ENCODE assay signal across 10 mouse cellular contexts in the genomic region with DNA sequence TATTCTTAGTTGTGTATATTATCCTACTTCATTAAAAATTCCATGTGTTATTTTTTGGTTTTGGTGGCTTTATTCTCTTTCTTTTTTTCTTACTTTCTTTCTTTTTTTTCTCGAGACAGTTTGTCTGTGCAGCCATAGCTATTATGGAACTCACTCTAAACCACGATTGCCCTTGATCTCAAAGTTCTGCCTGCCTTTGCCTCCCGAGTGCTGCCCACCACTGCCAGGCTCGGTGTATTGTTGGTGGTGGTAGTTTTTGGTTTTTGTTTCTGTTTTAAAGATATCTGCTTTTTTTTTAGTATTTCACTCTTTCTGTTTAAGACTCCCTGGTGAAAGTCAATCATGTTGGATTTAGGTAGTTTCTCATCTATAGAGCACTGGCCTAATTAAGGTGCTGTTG. TPM values are rescaled to one million over a fixed set of nuclear protein-coding genes. Genes with fewer than 3 reads are reported as not detected.
DNase-seq lines count a peak whose midpoint lies in the region; ATAC-seq lines count a peak whose summit lies in the region.
"Had no signal": no experiment of that assay in that cellular context is flagged by ENCODE, and none has a peak within 500 bp of the region (broad histone marks: within the 10 kb centered on the region; RNA-seq: fewer than 3 reads in every experiment).

No protein-coding gene starts in this region.

- H3K27me3 ChIP-seq in heart, embryonic 15.5 days, result peaks cover 8% of the 10 kb centered on the region
- no peaks in the 10 kb centered on the region for H3K27me3 ChIP-seq in hindbrain, embryonic 14.5 days (ENCODE audit: control insufficient read depth, insufficient read depth, low read length)
- H3K27me3 ChIP-seq in midbrain, embryonic 14.5 days (ENCODE audit: control insufficient read depth, insufficient read depth, low read length), result no peaks in the 10 kb centered on the region

- peak overlapping the region; percentile 91 for H3K4me3 ChIP-seq in heart, embryonic 15.5 days
- H3K4me3 ChIP-seq in hindbrain, embryonic 14.5 days (replicated peaks; ENCODE audit: low read length), result peak overlapping the region; percentile 74; the same call in 1 of the 2 replicates
- H3K4me3 ChIP-seq in midbrain, embryonic 14.5 days (replicated peaks; ENCODE audit: low read depth, low read length), result no peak overlapping the region; the same call in 1 of the 2 replicates

- WGBS in heart, embryonic 15.5 days, result 75% methylated on average over 4 of the region's 4 CpGs
- WGBS in hindbrain, embryonic 14.5 days, result 89% methylated on average over 4 of the region's 4 CpGs
- 87% methylated on average over 4 of the region's 4 CpGs for WGBS in midbrain, embryonic 14.5 days

- H3K9ac ChIP-seq in heart, embryonic 15.5 days, result peak overlapping the region; percentile 86
- 0 out of 2 replicates have a peak overlapping the region, but pooled peaks have one; percentile 81 for H3K9ac ChIP-seq in hindbrain, embryonic 14.5 days
- H3K9ac ChIP-seq in midbrain, embryonic 14.5 days (replicated peaks; ENCODE audit: low read length), result peak overlapping the region; percentile 87; the same call in 1 of the 2 replicates

- no peak overlapping the region for H3K27ac ChIP-seq in heart, embryonic 15.5 days
- H3K27ac ChIP-seq in hindbrain, embryonic 14.5 days, result no peak overlapping the region
- H3K27ac ChIP-seq in midbrain, embryonic 14.5 days (replicated peaks; ENCODE audit: low read depth, low read length), result no peak overlapping the region

- no peak for DNase-seq in heart, postnatal 4 days
- DNase-seq in T-cell, adult 2 months (ENCODE audit: low spot score), result peak; percentile 51
- no peak for DNase-seq in hindbrain, embryonic 14.5 days (ENCODE audit: low spot score)
- DNase-seq in midbrain, embryonic 14.5 days, result no peak
- DNase-seq in right cerebral cortex, postnatal 10 days (ENCODE audit: low spot score in 2 of 2), result no peak
- DNase-seq in urinary bladder, postnatal 10 days (ENCODE audit: low spot score), result no peak
- DNase-seq in layer of hippocampus, adult 18-20 months (ENCODE audit: low spot score in 2 of 2), result no peak
- DNase-seq: gastrocnemius, postnatal 10 days; right cerebral cortex, postnatal 14 days had no signal

- H3K36me3 ChIP-seq in heart, embryonic 15.5 days, result no peaks in the 10 kb centered on the region
- H3K36me3 ChIP-seq in hindbrain, embryonic 14.5 days (replicated peaks; ENCODE audit: control insufficient read depth, insufficient read depth), result no peaks in the 10 kb centered on the region; the same call in 1 of the 2 replicates
- H3K36me3 ChIP-seq in midbrain, embryonic 14.5 days (ENCODE audit: control insufficient read depth, insufficient read depth, low read length), result no peaks in the 10 kb centered on the region

- H3K4me1 ChIP-seq in heart, embryonic 15.5 days (replicated peaks), result peaks cover 10% of the 10 kb centered on the region
- H3K4me1 ChIP-seq in hindbrain, embryonic 14.5 days (replicated peaks; ENCODE audit: control insufficient read depth, insufficient read depth, low read length), result peaks cover 11% of the 10 kb centered on the region
- H3K4me1 ChIP-seq in midbrain, embryonic 14.5 days (ENCODE audit: control insufficient read depth, insufficient read depth, low read length), result peaks cover 10% of the 10 kb centered on the region

- H3K9me3 ChIP-seq in heart, embryonic 15.5 days (replicated peaks), result no peaks in the 10 kb centered on the region
- H3K9me3 ChIP-seq in hindbrain, embryonic 14.5 days (ENCODE audit: control insufficient read depth, low read length), result no peaks in the 10 kb centered on the region
- no peaks in the 10 kb centered on the region for H3K9me3 ChIP-seq in midbrain, embryonic 14.5 days (ENCODE audit: control insufficient read depth, low read length)

- ATAC-seq in heart, embryonic 15.5 days (replicated peaks; ENCODE audit: insufficient number of reproducible peaks, insufficient read depth, low FRiP score, low read depth), result no peak
- no peak for ATAC-seq in hindbrain, embryonic 14.5 days (ENCODE audit: low FRiP score)
- ATAC-seq in midbrain, embryonic 14.5 days (ENCODE audit: low FRiP score, low TSS enrichment), result no peak

- H3K4me2 ChIP-seq in heart, embryonic 15.5 days, result peak overlapping the region; percentile 78
- H3K4me2 ChIP-seq in hindbrain, embryonic 14.5 days (replicated peaks), result peak overlapping the region; percentile 72
- H3K4me2 ChIP-seq in midbrain, embryonic 14.5 days (ENCODE audit: low read length), result peak overlapping the region; percentile 78

RNA-seq across cellular contexts. Expression of gene Usp8, which starts 1.2 kb away (rescaled TPM):
- polyA plus RNA-seq in heart, embryonic 15.5 days (2015; fragmentation: Nextera tagmentation; extraction: Ambion mirVana), result 26.8 and 30.7 TPM in 2 replicates
- total RNA-seq in heart, postnatal 4 days (2021), result 10 to 100 TPM; 28.8 to 30.3 TPM
- 30.0 and 35.2 TPM in 2 replicates for polyA plus RNA-seq in hindbrain, embryonic 14.5 days (2014; fragmentation: Nextera tagmentation; extraction: Ambion mirVana)
- 19.6 and 31.1 TPM in 2 replicates for polyA plus RNA-seq in midbrain, embryonic 14.5 days (2014; fragmentation: Nextera tagmentation; extraction: Ambion mirVana)
- total RNA-seq in layer of hippocampus, adult 18-20 months (2021), result 10 to 100 TPM; 51.3 to 55.4 TPM

RNA-seq across cellular contexts. Expression of gene Gabpb1, which starts 32.2 kb away (rescaled TPM):
- 28.5 and 32.6 TPM in 2 replicates for polyA plus RNA-seq in heart, embryonic 15.5 days (2015; fragmentation: Nextera tagmentation; extraction: Ambion mirVana)
- total RNA-seq in heart, postnatal 4 days (2021), result 10 to 100 TPM; 25.7 to 30.0 TPM
- polyA plus RNA-seq in hindbrain, embryonic 14.5 days (2014; fragmentation: Nextera tagmentation; extraction: Ambion mirVana), result 41.7 and 43.8 TPM in 2 replicates
- 45.5 and 62.1 TPM in 2 replicates for polyA plus RNA-seq in midbrain, embryonic 14.5 days (2014; fragmentation: Nextera tagmentation; extraction: Ambion mirVana)
- total RNA-seq in layer of hippocampus, adult 18-20 months (2021), result 10 to 100 TPM; 15.4 to 19.6 TPM
